Mouse (Mus musculus) megakaryocyte, embryonic 14.5 days (primary cell): Measurements from ENCODE around the gene Ociad1.

ENCODE experiments used
- FLI1 ChIP-seq: IDR thresholded peaks from 2 replicates; pipeline ENCODE4 v1.6.1; 2012; ENCODE audit warnings: low read length, inconsistent platforms, mixed read lengths
- GATA1 ChIP-seq: IDR thresholded peaks from 3 replicates; pipeline ENCODE4 v1.6.1; 2012; ENCODE audit warnings: mixed read lengths, low read length, inconsistent platforms, borderline replicate concordance

GRCm38 (mm10) chr5:73254660-73255059 is 37.9 kb upstream of the Ociad1 start:
- TF ChIP-seq GATA1 (no peak), FLI1 (no peak)
